Mouse (Mus musculus) olfactory bulb, adult 2 months (tissue): ENCODE measurements at regions not wholly inside any gene's neighbourhood (a gene's known extent, or its start where the extent isn't known, plus 50 kb on each side); places are given as distances from the start of the nearest gene placed in this dataset.

Experiments
- H3K27ac ChIP-seq: fragments of 200-500 bp; 2 replicates; pipeline ENCODE4 v1.5.1; 2012; ENCODE audit warnings: low read depth, low read length; ENCODE audit not compliant: insufficient read depth
- H3K4me1 ChIP-seq: fragments of 200-500 bp; 2 replicates; pipeline ENCODE4 v1.6.1; 2012; ENCODE audit warnings: low read length; ENCODE audit not compliant: control insufficient read depth, insufficient read depth
- H3K4me3 ChIP-seq: fragments of 200-500 bp; 2 replicates; pipeline ENCODE4 v1.5.1; 2012; ENCODE audit warnings: mild to moderate bottlenecking, low read depth, low read length, moderate library complexity; ENCODE audit not compliant: insufficient read depth
- CTCF ChIP-seq: fragments of 200-500 bp; IDR thresholded peaks from 2 replicates; pipeline ENCODE4 v1.5.1; 2012; ENCODE audit warnings: low read depth, mild to moderate bottlenecking, low read length, moderate library complexity; ENCODE audit not compliant: insufficient read depth
- POLR2A ChIP-seq: fragments of 200-500 bp; IDR thresholded peaks from 2 replicates; pipeline ENCODE4 v1.6.1; 2012; ENCODE audit warnings: mild to moderate bottlenecking, low read depth, low read length, moderate library complexity; ENCODE audit not compliant: insufficient read depth
- WGBS: fragments of 180-500 bp; shearing (Covaris S2); methylation state at CpG from one replicate; pipeline ENCODE4 v1.1.7; 2018; 5-methylcytosine and 5-hydroxymethylcytosine counted together

DNA sequence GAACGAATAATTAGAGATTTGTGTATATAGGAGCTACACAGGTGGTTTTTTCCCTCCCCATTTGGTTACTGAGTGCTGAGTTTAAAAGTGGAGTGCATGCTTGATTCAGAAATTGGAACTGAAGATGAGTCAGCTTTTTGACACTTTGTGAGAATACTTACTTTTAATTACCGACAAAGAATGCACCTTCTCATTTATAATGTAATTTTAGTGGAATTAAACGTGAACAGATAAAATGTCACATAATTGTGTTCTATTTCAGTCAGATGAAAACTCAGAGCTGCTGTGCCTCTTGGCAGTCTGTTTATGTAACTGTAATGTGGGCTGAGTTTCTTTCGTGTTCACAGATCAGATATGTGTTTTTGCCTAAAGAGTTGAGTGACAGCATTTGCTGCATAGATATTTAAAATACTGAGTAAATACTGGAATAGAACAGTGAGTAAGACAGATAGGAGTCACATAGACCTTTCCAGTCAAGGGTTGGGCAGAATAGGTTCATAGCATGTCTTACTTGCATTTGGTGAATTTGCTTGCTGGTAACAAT, 51.9 kb upstream of the Arhgap32 start:
- Histone ChIP-seq H3K4me3 (no peak overlapping the region), H3K4me1 (peaks cover 6% of the 10 kb centered on the region; the same call in 1 of the 2 replicates), H3K27ac (no peak overlapping the region)
- TF ChIP-seq CTCF (no peak), POLR2A (no peak)
- WGBS = 26% methylated on average over 4 of the region's 4 CpGs
